Mouse (Mus musculus) heart, embryonic 11.5 days (tissue): ENCODE measurements around the gene Serpinb5. TPM values are rescaled to one million over a fixed set of nuclear protein-coding genes. Genes with fewer than 3 reads are reported as not detected.
"Not testable (repeated sequence)": the region's sequence is repeated elsewhere in the genome, so short reads cannot be mapped to it uniquely, and the experiment has no call there.

Source experiments
- ATAC-seq: fragments of 200-750 bp; cut with Nextera tagmentation; replicated peaks from 2 replicates; pipeline ENCODE4 v1.8.0; 2017; ENCODE audit warnings: moderate library complexity; ENCODE audit not compliant: insufficient number of reproducible peaks, low FRiP score, low TSS enrichment
- H3K27ac ChIP-seq: fragments of 300-500 bp; sonication (generic); 2 replicates; pipeline ENCODE4 v1.5.1; 2014; ENCODE audit warnings: mild to moderate bottlenecking, low read depth, low read length
- H3K27me3 ChIP-seq: fragments of 300-500 bp; sonication (generic); 2 replicates; pipeline ENCODE4 v1.6.1; 2014; ENCODE audit warnings: mild to moderate bottlenecking, low read length, mixed read lengths; ENCODE audit not compliant: control insufficient read depth, insufficient read depth
- H3K36me3 ChIP-seq: fragments of 300-500 bp; sonication (generic); 2 replicates; pipeline ENCODE4 v1.6.1; 2014; ENCODE audit warnings: mild to moderate bottlenecking, low read length, moderate library complexity, mixed read lengths; ENCODE audit not compliant: control insufficient read depth, insufficient read depth
- H3K4me1 ChIP-seq: fragments of 300-500 bp; sonication (generic); 2 replicates; pipeline ENCODE4 v1.6.1; 2014; ENCODE audit warnings: low read length; ENCODE audit not compliant: control insufficient read depth, insufficient read depth
- H3K4me2 ChIP-seq: fragments of 300-500 bp; sonication (generic); 2 replicates; pipeline ENCODE4 v1.6.1; 2014; ENCODE audit warnings: mild to moderate bottlenecking, moderate library complexity
- H3K4me3 ChIP-seq: fragments of 300-500 bp; sonication (generic); 2 replicates; pipeline ENCODE4 v1.5.1; 2014; ENCODE audit warnings: low read depth, low read length
- H3K9ac ChIP-seq: fragments of 300-500 bp; sonication (generic); 2 replicates; pipeline ENCODE4 v1.6.1; 2014; ENCODE audit warnings: mild to moderate bottlenecking, low read depth, low read length, moderate library complexity
- H3K9me3 ChIP-seq: fragments of 300-500 bp; sonication (generic); replicated peaks from 2 replicates; pipeline ENCODE4 v1.6.1; 2016; ENCODE audit warnings: low read length; ENCODE audit not compliant: control insufficient read depth
- WGBS: fragments of 180-500 bp; shearing (Covaris S2); extraction: QIAGEN DNeasy Blood & Tissue Kit; methylation state at CpG from one replicate; pipeline ENCODE4 v1.1.7; 2014; ENCODE audit not compliant: insufficient replicate concordance; 5-methylcytosine and 5-hydroxymethylcytosine counted together
- polyA plus RNA-seq: library from polyadenylated mRNA; unstranded; fragments of >200 nt; fragmentation: Nextera tagmentation; extraction: Ambion mirVana; gene quantifications from 2 replicates; pipeline ENCODE4 v1.2.1, GENCODE M21; 2014

The Serpinb5 gene
- polyA plus RNA-seq, 1 experiment from 2014 or later, result 0.24 TPM

DNA sequence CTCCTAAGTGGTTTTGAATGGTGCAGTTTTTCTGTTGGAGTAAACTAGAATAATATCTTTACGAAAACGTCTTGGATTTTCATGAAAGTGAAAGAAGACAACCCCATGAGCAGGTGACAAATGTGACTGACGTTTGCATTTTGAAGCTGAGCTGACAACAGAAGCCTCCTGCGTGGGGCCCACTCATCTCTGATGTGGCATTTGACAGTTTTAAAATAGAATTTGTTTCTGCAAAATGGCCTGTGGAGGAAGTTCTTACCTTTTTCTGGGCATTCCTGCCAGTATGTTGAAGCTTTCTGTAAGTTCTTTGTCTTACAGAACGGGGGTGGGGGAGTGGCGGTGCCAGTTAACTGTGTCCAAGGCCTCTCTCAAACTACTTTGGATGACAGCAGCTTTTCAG, 5.8 kb downstream of the Serpinb5 start:
- Histone ChIP-seq H3K4me3 (no peak overlapping the region), H3K27me3 (no peaks in the 10 kb centered on the region), H3K4me1 (no peaks in the 10 kb centered on the region), H3K9ac (no peak overlapping the region), H3K9me3 (no peaks in the 10 kb centered on the region), H3K4me2 (no peak overlapping the region), H3K36me3 (no peaks in the 10 kb centered on the region), H3K27ac (no peak overlapping the region)
- ATAC-seq, result no peak
- 70% methylated on average over 6 of the region's 6 CpGs for WGBS

GRCm38 (mm10) chr1:106869986-106870385, 9.0 kb downstream of the Serpinb5 start:
- no peaks in the 10 kb centered on the region for H3K9me3 ChIP-seq
- no peak overlapping the region for H3K4me2 ChIP-seq
- H3K4me3 ChIP-seq, result no peak overlapping the region
- ATAC-seq, result no peak
- no peaks in the 10 kb centered on the region for H3K4me1 ChIP-seq
- H3K27me3 ChIP-seq, result no peaks in the 10 kb centered on the region
- H3K36me3 ChIP-seq, result no peaks in the 10 kb centered on the region
- no peak overlapping the region for H3K27ac ChIP-seq
- H3K9ac ChIP-seq, result no peak overlapping the region

- no peak overlapping the region for H3K9ac ChIP-seq
- WGBS, result 70% methylated on average over 5 of the region's 5 CpGs
- H3K4me1 ChIP-seq, result no peaks in the 10 kb centered on the region
- ATAC-seq, result no peak
- no peak overlapping the region for H3K27ac ChIP-seq
- H3K36me3 ChIP-seq, result no peaks in the 10 kb centered on the region
- H3K4me2 ChIP-seq, result no peak overlapping the region
- H3K4me3 ChIP-seq, result no peak overlapping the region
- no peaks in the 10 kb centered on the region for H3K27me3 ChIP-seq
- no peaks in the 10 kb centered on the region for H3K9me3 ChIP-seq
Observed at GRCm38 (mm10) chr1:106875193-106875886, 14.4 kb downstream of the Serpinb5 start.

DNA sequence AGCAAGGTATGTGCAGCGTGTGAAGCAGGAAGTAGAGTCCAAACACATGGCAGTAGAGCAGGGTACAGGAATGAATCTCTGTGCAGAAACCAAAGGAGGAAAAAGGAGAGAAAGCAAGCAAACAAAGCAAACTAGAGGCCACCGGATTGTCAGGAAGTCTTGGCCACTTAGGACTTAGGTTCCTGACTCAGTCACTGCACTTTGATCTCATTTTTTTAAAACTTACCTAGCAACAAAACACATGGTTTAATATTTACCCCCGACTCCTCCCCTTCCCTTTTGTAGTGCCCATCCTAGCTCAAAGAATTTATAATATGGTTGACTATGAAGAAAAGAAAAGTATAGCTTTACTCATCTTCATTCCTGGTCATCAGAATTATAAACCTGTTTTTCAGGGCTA, 15.2 kb downstream of the Serpinb5 start:
- WGBS, result 68% methylated on average over 3 of the region's 3 CpGs
- Histone ChIP-seq H3K36me3 (no peaks in the 10 kb centered on the region), H3K27me3 (no peaks in the 10 kb centered on the region), H3K9ac (no peak overlapping the region), H3K27ac (no peak overlapping the region), H3K4me2 (no peak overlapping the region), H3K4me1 (no peaks in the 10 kb centered on the region), H3K9me3 (no peaks in the 10 kb centered on the region), H3K4me3 (no peak overlapping the region)
- ATAC-seq, result no peak

DNA sequence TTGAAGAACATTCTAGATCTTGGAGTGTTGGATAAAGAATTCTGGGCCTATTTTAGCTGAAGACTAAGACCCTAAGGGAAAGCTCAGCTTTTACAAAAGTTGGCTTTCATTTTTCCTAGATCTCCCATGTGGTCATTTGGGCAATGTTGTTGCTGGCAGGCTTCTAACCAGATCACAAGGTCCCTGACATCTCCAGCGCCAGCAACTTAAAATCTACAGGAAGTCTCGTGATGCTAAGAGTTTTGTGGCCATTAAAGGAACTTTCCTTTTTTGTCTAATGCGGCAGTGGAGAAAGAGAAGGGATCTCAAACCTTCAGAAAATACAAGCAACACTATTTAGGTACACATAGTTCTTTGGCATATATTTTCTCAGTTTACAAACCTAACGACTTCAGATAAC, 21.8 kb downstream of the Serpinb5 start:
- no peak overlapping the region for H3K27ac ChIP-seq
- no peak overlapping the region for H3K4me2 ChIP-seq
- no peaks in the 10 kb centered on the region for H3K4me1 ChIP-seq
- WGBS, result 67% methylated on average over 4 of the region's 4 CpGs
- H3K36me3 ChIP-seq, result no peaks in the 10 kb centered on the region
- no peak overlapping the region for H3K9ac ChIP-seq
- H3K27me3 ChIP-seq, result no peaks in the 10 kb centered on the region
- no peaks in the 10 kb centered on the region for H3K9me3 ChIP-seq
- ATAC-seq, result no peak
- H3K4me3 ChIP-seq, result no peak overlapping the region

DNA sequence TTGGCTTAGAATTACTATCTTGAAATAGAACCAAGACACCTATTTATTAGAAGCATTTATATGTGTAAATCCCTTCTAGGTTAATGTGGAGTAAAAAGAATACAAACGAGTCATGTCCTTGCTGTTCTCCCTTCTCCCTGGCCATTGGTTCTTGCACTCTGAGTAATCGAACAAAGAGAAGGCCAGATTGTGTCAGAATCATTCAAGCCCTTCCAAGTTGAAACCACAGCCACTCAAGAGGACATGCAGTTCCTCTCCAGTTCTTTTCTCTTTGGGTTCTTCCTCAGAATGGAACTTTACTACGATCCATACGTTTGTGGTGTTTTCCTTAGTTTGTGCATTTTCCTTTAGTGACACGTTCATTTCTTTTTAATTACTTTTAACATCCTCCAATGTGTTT, 22.4 kb downstream of the Serpinb5 start:
- 59% methylated on average over 5 of the region's 5 CpGs for WGBS
- H3K9ac ChIP-seq, result no peak overlapping the region
- H3K4me2 ChIP-seq, result no peak overlapping the region
- no peak overlapping the region for H3K27ac ChIP-seq
- H3K4me1 ChIP-seq, result no peaks in the 10 kb centered on the region
- no peak for ATAC-seq
- H3K27me3 ChIP-seq, result no peaks in the 10 kb centered on the region
- H3K36me3 ChIP-seq, result no peaks in the 10 kb centered on the region
- no peaks in the 10 kb centered on the region for H3K9me3 ChIP-seq
- no peak overlapping the region for H3K4me3 ChIP-seq

DNA sequence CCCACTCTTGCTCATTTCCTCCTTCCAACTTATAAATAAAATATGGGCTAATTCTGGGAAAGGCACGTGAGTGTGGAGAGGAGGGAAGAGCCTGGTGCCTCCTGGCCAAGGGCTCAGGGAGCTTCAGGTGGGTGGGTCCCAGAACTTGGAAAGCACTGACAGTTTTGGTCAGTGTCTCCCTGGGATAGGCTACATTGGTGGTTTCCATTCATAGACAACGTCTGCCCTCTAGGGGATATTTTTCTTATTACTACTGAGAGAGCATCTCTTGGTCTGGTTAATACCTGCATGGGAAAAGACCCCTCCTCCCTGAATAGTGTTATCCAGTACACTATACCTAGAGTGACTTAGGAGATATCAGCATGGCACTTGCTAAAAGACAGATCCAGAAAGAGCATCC, 22.8 kb downstream of the Serpinb5 start:
- no peak for ATAC-seq
- no peak overlapping the region for H3K27ac ChIP-seq
- H3K27me3 ChIP-seq, result no peaks in the 10 kb centered on the region
- no peaks in the 10 kb centered on the region for H3K4me1 ChIP-seq
- 4% methylated on average over 2 of the region's 2 CpGs for WGBS
- no peak overlapping the region for H3K9ac ChIP-seq
- no peaks in the 10 kb centered on the region for H3K36me3 ChIP-seq
- H3K4me2 ChIP-seq, result no peak overlapping the region
- H3K4me3 ChIP-seq, result no peak overlapping the region
- H3K9me3 ChIP-seq, result no peaks in the 10 kb centered on the region

DNA sequence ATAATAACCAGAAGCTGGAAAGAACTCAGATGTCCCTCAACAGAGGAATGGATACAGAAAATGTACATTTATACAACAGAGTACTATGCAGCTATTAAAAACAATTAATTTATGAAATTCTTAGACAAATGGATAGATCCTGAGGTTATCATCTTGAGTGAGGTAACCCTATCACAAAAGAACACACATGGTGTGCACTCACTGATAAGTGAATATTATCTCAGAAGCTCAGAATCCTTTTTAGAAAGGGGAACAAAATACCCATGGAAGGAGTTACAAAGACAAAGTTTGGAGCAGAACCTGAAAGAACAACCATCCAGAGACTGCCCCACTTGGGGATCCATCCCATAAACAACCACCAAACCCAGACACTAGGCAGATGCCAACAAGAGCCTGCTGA, 34.2 kb downstream of the Serpinb5 start:
- H3K4me3 ChIP-seq, ATAC-seq, H3K4me1 ChIP-seq, H3K9me3 ChIP-seq, H3K9ac ChIP-seq, H3K27me3 ChIP-seq, H3K4me2 ChIP-seq, H3K36me3 ChIP-seq, H3K27ac ChIP-seq: not testable (repeated sequence)

DNA sequence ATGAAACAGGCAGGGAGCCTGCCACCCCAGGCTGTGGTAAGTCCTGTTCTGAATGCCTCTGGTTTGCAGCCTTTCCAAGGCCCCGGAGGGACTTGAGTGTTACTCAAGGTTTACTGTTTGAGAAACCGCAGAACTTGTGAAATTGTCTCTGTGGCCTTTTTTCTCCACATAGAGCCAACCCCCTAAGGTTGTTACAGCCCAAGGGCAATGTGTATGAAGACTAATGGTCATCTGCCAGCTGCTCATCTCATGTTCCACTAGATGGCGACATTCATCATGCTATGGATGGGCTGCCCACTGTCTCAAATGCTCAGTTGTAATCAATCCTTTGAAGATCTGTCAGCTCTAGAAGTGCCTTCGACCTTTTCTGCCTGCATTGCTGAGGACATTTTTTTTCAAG, 40.4 kb downstream of the Serpinb5 start:
- Histone ChIP-seq H3K9me3 (no peaks in the 10 kb centered on the region), H3K4me3 (no peak overlapping the region), H3K36me3 (no peaks in the 10 kb centered on the region), H3K4me2 (no peak overlapping the region), H3K27ac (no peak overlapping the region), H3K9ac (no peak overlapping the region), H3K27me3 (no peaks in the 10 kb centered on the region), H3K4me1 (no peaks in the 10 kb centered on the region)
- no peak for ATAC-seq
- 33% methylated on average over 4 of the region's 4 CpGs for WGBS
